Mouse (Mus musculus): ENCODE results near the gene Cdh8. TPM values are rescaled to one million over a fixed set of nuclear protein-coding genes. Genes with fewer than 3 reads are reported as not detected.

The Cdh8 gene
- total and polyA plus RNA-seq, 3 experiments: not detected

- peak; percentile 25 for TF ChIP-seq RAD21 (IDR thresholded peaks at IDR 0.05; ENCODE audit: low read depth, low read length)
- TF ChIP-seq CTCF (IDR thresholded peaks at IDR 0.05 in 2 of 3, conservative IDR thresholded peaks at IDR 0.05 in 1 of 3; ENCODE audit: control insufficient read depth in 1 of 3, insufficient read depth in 1 of 3, low read depth in 2 of 3, low read length in 3 of 3, poor library complexity in 1 of 3, severe bottlenecking in 1 of 3): peak in 1 of 3 experiments; percentile 38; a peak in 3 of 6 replicates
- no peak for TF ChIP-seq EP300 (IDR thresholded peaks at IDR 0.05; ENCODE audit: low read depth in 1 of 2, low read length in 2 of 2)
- no peak for TF ChIP-seq CHD1 (IDR thresholded peaks at IDR 0.05; ENCODE audit: low read depth, low read length)
- H3K36me3 ChIP-seq (ENCODE audit: control insufficient read depth in 1 of 2, insufficient read depth in 2 of 2, low read length in 2 of 2): peaks cover 0 to 2% of the 10 kb centered on the region in 2 experiments; a peak in 1 of 4 replicates
- H3K4me1 ChIP-seq (ENCODE audit: control insufficient read depth in 1 of 2, insufficient read depth in 2 of 2, low read length in 2 of 2): peaks cover 2 to 3% of the 10 kb centered on the region in 2 experiments
- H3K9me3 ChIP-seq (replicated peaks; ENCODE audit: insufficient read depth, low read length): no peaks in the 10 kb centered on the region
- no peaks in the 10 kb centered on the region for H3K79me2 ChIP-seq (ENCODE audit: control insufficient read depth, insufficient read depth, low read length, poor library complexity)
- DNase-seq (ENCODE audit: low read depth, low spot score): peak; percentile 34
- no peaks in the 10 kb centered on the region for H3K27me3 ChIP-seq (ENCODE audit: control insufficient read depth in 1 of 2, insufficient read depth in 2 of 2, low read length in 2 of 2)
- no peak overlapping the region for H3K9ac ChIP-seq (ENCODE audit: control insufficient read depth, low read depth, low read length, poor library complexity, severe bottlenecking)
- H3K27ac ChIP-seq (ENCODE audit: control insufficient read depth, low read depth, low read length): no peak overlapping the region
- no peak overlapping the region for H3K4me3 ChIP-seq (ENCODE audit: control insufficient read depth in 1 of 2, insufficient read depth in 1 of 2, low read depth in 2 of 2, low read length in 2 of 2)
Observed at GRCm38 (mm10) chr8:99051344-99051743, 364.9 kb downstream of the Cdh8 start.

- H3K27ac ChIP-seq (ENCODE audit: control insufficient read depth, low read depth, low read length): no peak overlapping the region
- no peak overlapping the region for H3K4me3 ChIP-seq (ENCODE audit: control insufficient read depth in 1 of 2, insufficient read depth in 1 of 2, low read depth in 2 of 2, low read length in 2 of 2)
- peak; percentile 32 for DNase-seq (ENCODE audit: low read depth, low spot score)
- peaks cover 2 to 3% of the 10 kb centered on the region in 2 experiments for H3K4me1 ChIP-seq (ENCODE audit: control insufficient read depth in 1 of 2, insufficient read depth in 2 of 2, low read length in 2 of 2)
- no peak overlapping the region for H3K9ac ChIP-seq (ENCODE audit: control insufficient read depth, low read depth, low read length, poor library complexity, severe bottlenecking)
- peaks cover 0 to 2% of the 10 kb centered on the region in 2 experiments; a peak in 1 of 4 replicates for H3K36me3 ChIP-seq (ENCODE audit: control insufficient read depth in 1 of 2, insufficient read depth in 2 of 2, low read length in 2 of 2)
- H3K27me3 ChIP-seq (ENCODE audit: control insufficient read depth in 1 of 2, insufficient read depth in 2 of 2, low read length in 2 of 2): no peaks in the 10 kb centered on the region
- H3K79me2 ChIP-seq (ENCODE audit: control insufficient read depth, insufficient read depth, low read length, poor library complexity): no peaks in the 10 kb centered on the region
- H3K9me3 ChIP-seq (replicated peaks; ENCODE audit: insufficient read depth, low read length): no peaks in the 10 kb centered on the region
- no peak for TF ChIP-seq GABPA (IDR thresholded peaks at IDR 0.05; ENCODE audit: low read depth, low read length)
- no peak for TF ChIP-seq POLR2AphosphoS5 (IDR thresholded peaks at IDR 0.05; ENCODE audit: borderline replicate concordance, low read depth, low read length)
- no peak for TF ChIP-seq POLR2A (IDR thresholded peaks at IDR 0.05; ENCODE audit: control insufficient read depth in 1 of 2, insufficient read depth in 1 of 2, low read depth in 1 of 2, low read length in 2 of 2, poor library complexity in 1 of 2)
- TF ChIP-seq TCF12 (IDR thresholded peaks at IDR 0.05; ENCODE audit: low read depth, low read length): peak; percentile 79
- TF ChIP-seq CTCF (IDR thresholded peaks at IDR 0.05 in 2 of 3, conservative IDR thresholded peaks at IDR 0.05 in 1 of 3; ENCODE audit: control insufficient read depth in 1 of 3, insufficient read depth in 1 of 3, low read depth in 2 of 3, low read length in 3 of 3, poor library complexity in 1 of 3, severe bottlenecking in 1 of 3): no peak
- no peak for TF ChIP-seq RAD21 (IDR thresholded peaks at IDR 0.05; ENCODE audit: low read depth, low read length)
- TF ChIP-seq TBP (IDR thresholded peaks at IDR 0.05; ENCODE audit: low read depth, low read length): no peak
- TF ChIP-seq TAL1 (IDR thresholded peaks at IDR 0.05; ENCODE audit: low read length): no peak
- TF ChIP-seq SMC3 (IDR thresholded peaks at IDR 0.05; ENCODE audit: low read depth, low read length): no peak
- no peak for TF ChIP-seq E2F4 (IDR thresholded peaks at IDR 0.05; ENCODE audit: borderline replicate concordance, low read depth, low read length)
- TF ChIP-seq CHD2 (IDR thresholded peaks at IDR 0.05; ENCODE audit: low read length): no peak
- TF ChIP-seq ZKSCAN1 (IDR thresholded peaks at IDR 0.05; ENCODE audit: low read depth, low read length): no peak
- TF ChIP-seq JUND (IDR thresholded peaks at IDR 0.05; ENCODE audit: low read depth, low read length): no peak
- no peak for TF ChIP-seq ZC3H11A (IDR thresholded peaks at IDR 0.05; ENCODE audit: low read depth, low read length)
- no peak for TF ChIP-seq KAT2A (conservative IDR thresholded peaks at IDR 0.05; ENCODE audit: low read depth, low read length)
- TF ChIP-seq SIN3A (IDR thresholded peaks at IDR 0.05; ENCODE audit: low read length): no peak
- no peak for TF ChIP-seq ZNF384 (IDR thresholded peaks at IDR 0.05; ENCODE audit: low read depth, low read length)
- peak; percentile 66; the same call in 1 of the 2 replicates for TF ChIP-seq USF1 (IDR thresholded peaks at IDR 0.05; ENCODE audit: low read depth, low read length)
- peak; percentile 73; the same call in 1 of the 2 replicates for TF ChIP-seq MYC (IDR thresholded peaks at IDR 0.05; ENCODE audit: low read depth, low read length)
- no peak for TF ChIP-seq UBTF (IDR thresholded peaks at IDR 0.05; ENCODE audit: borderline replicate concordance, insufficient read depth, low read depth, low read length)
- no peak for TF ChIP-seq MEF2A (IDR thresholded peaks at IDR 0.05; ENCODE audit: extremely low read depth, insufficient replicate concordance, low read depth, low read length, poor library complexity, severe bottlenecking)
- peak; percentile 64 for TF ChIP-seq GATA1 (IDR thresholded peaks at IDR 0.05; ENCODE audit: low read depth, low read length)
- TF ChIP-seq MAZ (IDR thresholded peaks at IDR 0.05; ENCODE audit: low read depth, low read length): no peak
- peak; percentile 95 for TF ChIP-seq BHLHE40 (IDR thresholded peaks at IDR 0.05; ENCODE audit: borderline replicate concordance, low read depth, low read length)
- TF ChIP-seq NELFE (IDR thresholded peaks at IDR 0.05; ENCODE audit: low read depth, low read length): no peak
- TF ChIP-seq MAX (IDR thresholded peaks at IDR 0.05; ENCODE audit: low read length): peak; percentile 89
- TF ChIP-seq USF2 (IDR thresholded peaks at IDR 0.05; ENCODE audit: borderline replicate concordance in 1 of 2, insufficient read depth in 1 of 2, low read depth in 1 of 2, low read length in 2 of 2): no peak
- TF ChIP-seq CHD1 (IDR thresholded peaks at IDR 0.05; ENCODE audit: low read depth, low read length): no peak
- TF ChIP-seq MXI1 (IDR thresholded peaks at IDR 0.05; ENCODE audit: low read depth, low read length): peak; percentile 38; the same call in 1 of the 2 replicates
Observed at GRCm38 (mm10) chr8:99048664-99049363, 367.5 kb downstream of the Cdh8 start.
